Mouse (Mus musculus) 3T3-L1 (cell line): Measurements from ENCODE around the gene Ndel1.
A peak's percentile ranks its signal among the peaks of the same experiment; 100 is the strongest.
"Not testable (repeated sequence)": the region's sequence is repeated elsewhere in the genome, so short reads cannot be mapped to it uniquely, and the experiment has no call there.

Source experiments
- DNase-seq: peaks from one replicate; pipeline ENCODE4 v3.0.0-alpha.2; 2015; ENCODE audit warnings: low read depth, low spot score

Gene Ndel1

GRCm38 (mm10) chr11:68851644-68852485, 19.8 kb downstream of the Ndel1 start:
- DNase-seq, result no peak

GRCm38 (mm10) chr11:68850862-68851261, 20.8 kb downstream of the Ndel1 start:
- no peak for DNase-seq

GRCm38 (mm10) chr11:68839606-68840005, 32.1 kb downstream of the Ndel1 start:
- no peak for DNase-seq

GRCm38 (mm10) chr11:68835034-68835433, 36.6 kb downstream of the Ndel1 start:
- DNase-seq, result no peak

- DNase-seq, result no peak
Measured at GRCm38 (mm10) chr11:68833593-68833992, 38.1 kb downstream of the Ndel1 start.

- no peak for DNase-seq
Measured at GRCm38 (mm10) chr11:68832793-68833192, 38.9 kb downstream of the Ndel1 start.

GRCm38 (mm10) chr11:68831580-68831979, 40.1 kb downstream of the Ndel1 start:
- DNase-seq, result not testable (repeated sequence)

- DNase-seq, result no peak
Measured at GRCm38 (mm10) chr11:68826735-68827134, 44.9 kb downstream of the Ndel1 start.

GRCm38 (mm10) chr11:68822326-68822725, 49.3 kb downstream of the Ndel1 start:
- no peak for DNase-seq

GRCm38 (mm10) chr11:68819226-68819805, 52.3 kb downstream of the Ndel1 start:
- DNase-seq, result no peak

GRCm38 (mm10) chr11:68818416-68818815, 53.2 kb downstream of the Ndel1 start:
- DNase-seq, result no peak

GRCm38 (mm10) chr11:68811881-68812577, 59.6 kb downstream of the Ndel1 start:
- no peak for DNase-seq

- DNase-seq, result peak; percentile 73
Measured at GRCm38 (mm10) chr11:68807787-68808186, 63.9 kb downstream of the Ndel1 start.

GRCm38 (mm10) chr11:68805148-68805547, 66.5 kb downstream of the Ndel1 start:
- peak; percentile 64 for DNase-seq

- DNase-seq, result no peak
Measured at GRCm38 (mm10) chr11:68798258-68798657, 73.4 kb downstream of the Ndel1 start.

- DNase-seq, result no peak
Measured at GRCm38 (mm10) chr11:68791794-68792193, 79.9 kb downstream of the Ndel1 start.

- no peak for DNase-seq
Measured at GRCm38 (mm10) chr11:68790720-68791119, 80.9 kb downstream of the Ndel1 start.

GRCm38 (mm10) chr11:68787222-68787621, 84.4 kb downstream of the Ndel1 start:
- no peak for DNase-seq

GRCm38 (mm10) chr11:68785813-68786212, 85.8 kb downstream of the Ndel1 start:
- DNase-seq, result no peak

- peak; percentile 62 for DNase-seq
Measured at GRCm38 (mm10) chr11:68782336-68782735, 89.3 kb downstream of the Ndel1 start.

- no peak for DNase-seq
Measured at GRCm38 (mm10) chr11:68780466-68781114, 91.1 kb downstream of the Ndel1 start.
